Mouse (Mus musculus) embryonic facial prominence, embryonic 14.5 days (tissue): ENCODE data around the gene Ceacam14. TPM values are rescaled to one million over a fixed set of nuclear protein-coding genes. Genes with fewer than 3 reads are reported as not detected.

ENCODE experiments used
- ATAC-seq: fragments of 200-750 bp; cut with Nextera tagmentation; 2 replicates; pipeline ENCODE4 v1.8.0; 2017; ENCODE audit warnings: low read depth, moderate number of reproducible peaks, moderate TSS enrichment
- DNase-seq: peaks from one replicate; pipeline ENCODE4 v3.0.0-alpha.2; 2015; ENCODE audit warnings: low spot score
- H3K27ac ChIP-seq: fragments of 300-500 bp; sonication (generic); replicated peaks from 2 replicates; pipeline ENCODE4 v1.5.1; 2014; ENCODE audit warnings: low read depth, mild to moderate bottlenecking, low read length, moderate library complexity
- H3K27me3 ChIP-seq: fragments of 300-500 bp; sonication (generic); replicated peaks from 2 replicates; pipeline ENCODE4 v1.6.1; 2014; ENCODE audit warnings: low read length; ENCODE audit not compliant: control insufficient read depth, insufficient read depth
- H3K36me3 ChIP-seq: fragments of 300-500 bp; sonication (generic); 2 replicates; pipeline ENCODE4 v1.6.1; 2014; ENCODE audit warnings: low read length, mixed read lengths; ENCODE audit not compliant: control insufficient read depth, insufficient read depth
- H3K4me1 ChIP-seq: fragments of 300-500 bp; sonication (generic); 2 replicates; pipeline ENCODE4 v1.6.1; 2014; ENCODE audit warnings: antibody characterized with exemption, low read length; ENCODE audit not compliant: control insufficient read depth, insufficient read depth
- H3K4me2 ChIP-seq: fragments of 300-500 bp; sonication (generic); 2 replicates; pipeline ENCODE4 v1.6.1; 2014; ENCODE audit warnings: low read depth, mild to moderate bottlenecking, low read length, moderate library complexity, mixed read lengths
- H3K4me3 ChIP-seq: fragments of 300-500 bp; sonication (generic); 2 replicates; pipeline ENCODE4 v1.5.1; 2014; ENCODE audit warnings: low read depth, mild to moderate bottlenecking, low read length
- H3K9ac ChIP-seq: fragments of 300-500 bp; sonication (generic); 2 replicates; pipeline ENCODE4 v1.6.1; 2014; ENCODE audit warnings: low read depth, mild to moderate bottlenecking, low read length, moderate library complexity, mixed read lengths
- H3K9me3 ChIP-seq: fragments of 300-500 bp; sonication (generic); 2 replicates; pipeline ENCODE4 v1.6.1; 2016; ENCODE audit warnings: low read length; ENCODE audit not compliant: control insufficient read depth
- WGBS: fragments of 180-500 bp; shearing (Covaris S2); extraction: QIAGEN DNeasy Blood & Tissue Kit; methylation state at CpG from one replicate; pipeline ENCODE4 v1.1.7; 2014; 5-methylcytosine and 5-hydroxymethylcytosine counted together
- polyA plus RNA-seq: library from polyadenylated mRNA; unstranded; fragments of >200 nt; fragmentation: Nextera tagmentation; extraction: Ambion mirVana; gene quantifications from 2 replicates; pipeline ENCODE4 v1.2.1, GENCODE M21; 2014

Gene Ceacam14
- polyA plus RNA-seq, result not detected in 2 replicates

DNA sequence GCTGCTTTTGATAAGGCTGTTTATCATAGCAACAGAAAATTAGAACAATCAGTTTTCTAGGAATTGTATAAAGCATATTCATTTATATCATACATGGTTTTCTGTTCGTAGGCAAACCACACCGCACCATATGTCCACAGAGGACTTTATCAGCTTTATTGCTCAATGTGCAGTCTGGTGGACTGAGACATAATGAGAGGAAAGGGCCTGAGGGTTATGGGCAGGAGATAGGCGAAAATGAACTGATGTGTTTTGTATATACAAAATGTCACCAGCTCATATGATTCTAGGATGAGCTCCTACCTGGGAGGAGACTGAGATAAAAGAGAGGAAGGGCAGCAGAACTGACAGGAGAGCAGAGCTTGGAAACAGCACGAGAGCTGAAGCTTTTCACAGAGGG, at the start of gene Ceacam14:
TSS of gene Ceacam14 (plus strand) at position 301 of the 400 bp plus-strand sequence.
- DNase-seq (no peak), ATAC-seq (no peak)
- Histone ChIP-seq H3K4me1 (no peaks in the 10 kb centered on the region), H3K36me3 (no peaks in the 10 kb centered on the region), H3K9me3 (peaks cover 3% of the 10 kb centered on the region; the same call in 1 of the 2 replicates), H3K4me3 (no peak within 1 kb of the TSS), H3K4me2 (no peak within 1 kb of the TSS), H3K9ac (no peak within 1 kb of the TSS), H3K27ac (no peak within 1 kb of the TSS), H3K27me3 (no peaks in the 10 kb centered on the region)
- 69% methylated on average over 4 of the region's 4 CpGs for WGBS

Other genes with a start within 250 kb of the Ceacam14 start
- not detected in 2 replicates for gene Ceacam5, start 99.4 kb upstream of the Ceacam14 start, polyA plus RNA-seq
- not detected in 2 replicates for gene Gm5155, start 59.1 kb downstream of the Ceacam14 start, polyA plus RNA-seq
- gene Ceacam11, start 159.5 kb downstream of the Ceacam14 start, polyA plus RNA-seq, result not detected in 2 replicates
- not detected in 2 replicates for gene Ceacam13, start 197.3 kb downstream of the Ceacam14 start, polyA plus RNA-seq